Mouse (Mus musculus): ENCODE measurements around the gene Ctsll3.

Ctsll3 gene

DNA sequence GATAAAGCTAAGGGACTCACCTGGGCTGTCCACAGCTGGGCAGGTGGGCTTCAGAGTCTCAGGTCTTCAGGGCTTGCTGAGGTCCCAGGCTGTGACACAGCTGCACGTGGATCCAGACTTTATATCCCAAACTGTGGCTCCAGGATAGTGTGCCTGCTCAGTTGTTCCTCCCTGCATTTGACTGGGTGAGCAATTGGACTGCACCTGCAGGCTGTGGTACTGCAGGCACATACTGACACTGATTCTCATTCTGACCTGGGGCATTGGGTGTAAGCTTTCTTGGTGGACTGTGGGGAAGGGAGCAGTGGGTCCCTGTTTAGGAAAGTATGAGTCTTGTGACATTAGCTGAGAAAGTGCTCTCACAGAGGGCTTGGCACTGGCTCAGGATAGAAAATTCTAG is at the start of gene Ctsll3:
Gene Ctsll3, minus strand, starts transcription at position 101 of the 400 bp plus-strand sequence.
- DNase-seq, result no peak

DNA sequence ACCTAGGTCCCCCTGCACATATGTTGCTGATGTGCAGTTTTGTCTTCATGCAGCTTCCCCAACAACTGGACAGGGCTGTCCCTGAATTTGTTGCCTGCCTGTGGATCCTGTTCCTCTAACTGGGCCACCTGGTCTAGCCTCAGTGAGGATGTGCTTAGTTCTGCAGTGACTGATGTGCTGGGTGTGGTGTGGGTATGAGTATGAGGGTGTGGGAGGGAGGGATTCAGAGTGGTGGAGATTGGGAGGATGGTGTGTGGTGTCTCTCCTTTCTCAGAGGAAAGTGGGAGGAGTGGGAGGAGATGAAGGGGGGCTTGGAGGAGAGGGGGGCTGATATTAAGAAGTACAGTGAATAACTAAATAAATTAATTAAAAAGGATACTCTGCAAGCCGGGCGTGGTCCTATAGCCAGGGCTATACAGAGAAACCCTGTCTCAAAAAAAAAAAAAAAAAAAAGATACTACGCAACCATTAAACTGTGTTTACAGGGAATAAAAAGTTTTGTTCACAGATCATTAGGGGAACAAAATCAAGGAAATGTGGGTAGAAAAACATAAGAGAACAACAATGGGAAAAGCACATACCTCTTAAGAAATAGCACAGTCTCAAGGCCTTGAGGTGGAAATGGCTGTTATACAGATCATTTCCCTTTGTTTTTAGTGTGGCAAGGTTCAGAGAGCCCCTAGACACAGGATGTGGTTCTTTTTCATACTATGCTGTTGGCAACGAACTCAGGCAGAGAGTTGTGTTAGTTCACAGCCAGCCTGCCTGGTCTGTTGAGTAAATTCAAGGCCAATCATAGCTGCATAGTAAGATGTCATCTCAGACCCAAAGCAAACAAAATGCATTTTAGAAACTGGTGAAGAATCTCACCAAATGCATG is 45.8 kb upstream of the Ctsll3 start:
- no peak for DNase-seq

DNA sequence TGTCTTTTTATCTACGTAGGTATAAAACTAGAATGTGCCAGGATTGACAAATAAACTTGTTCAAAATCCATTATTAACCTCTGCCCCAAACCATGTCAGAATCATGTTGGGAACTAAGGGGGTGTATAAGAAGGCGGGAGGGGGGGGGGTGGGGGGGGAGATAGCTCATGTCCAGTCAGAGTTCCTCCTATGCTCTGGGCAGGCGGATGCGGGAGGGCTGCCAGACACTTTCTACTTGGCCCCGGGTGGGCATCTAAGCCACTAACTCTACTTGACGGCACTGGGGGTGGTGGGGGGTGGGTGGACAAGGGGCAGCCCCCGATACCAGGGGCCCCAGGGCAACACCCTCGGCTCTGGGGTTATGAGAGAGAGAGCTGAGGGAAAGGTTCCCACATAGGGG is 40.5 kb upstream of the Ctsll3 start:
- DNase-seq, result no peak

DNA sequence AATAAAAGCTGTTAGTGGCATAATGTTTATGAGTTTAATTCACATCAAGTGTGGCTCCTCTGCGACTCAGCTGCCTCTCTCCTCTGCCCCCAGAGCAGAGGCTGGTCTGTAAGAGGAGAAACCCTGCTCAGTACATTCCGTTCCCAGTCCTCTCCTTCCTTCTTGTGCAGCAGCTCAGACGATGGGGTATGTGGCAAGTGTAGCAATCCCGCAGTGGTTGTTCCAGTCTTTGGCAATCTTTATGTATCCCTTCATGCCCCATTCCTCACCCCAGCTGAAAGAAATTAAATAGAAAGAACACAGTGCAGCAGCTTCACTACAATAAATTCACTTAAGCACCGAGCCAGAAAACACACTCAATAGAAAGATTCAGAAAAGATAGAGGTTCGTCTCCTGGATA is 40.1 kb upstream of the Ctsll3 start:
- DNase-seq, result no peak

DNA sequence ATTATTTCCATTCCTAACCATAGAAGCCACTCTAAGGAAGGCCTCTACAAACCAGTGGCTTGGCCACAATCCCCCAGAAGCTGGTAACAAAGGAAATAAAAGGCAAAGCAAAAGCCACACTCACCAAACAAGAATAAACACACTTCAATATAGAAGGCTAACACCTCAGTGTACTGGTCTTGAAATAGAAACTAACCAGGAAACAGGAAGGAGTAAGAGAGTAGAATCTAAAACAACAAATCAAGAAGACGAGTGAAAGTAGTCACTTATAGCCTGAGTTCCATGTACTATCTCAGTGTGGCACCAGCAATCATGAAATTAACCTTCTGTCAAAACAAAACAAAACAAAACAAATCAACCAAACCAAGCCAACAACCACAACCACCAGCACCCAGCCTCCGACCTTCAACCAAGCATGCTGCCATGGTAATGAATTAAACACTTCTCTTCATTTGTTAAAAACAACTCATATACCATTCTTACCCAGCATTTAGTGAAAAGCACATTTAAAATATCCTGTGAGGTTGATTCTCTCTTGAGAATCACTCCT is 36.8 kb upstream of the Ctsll3 start:
- no peak for DNase-seq

DNA sequence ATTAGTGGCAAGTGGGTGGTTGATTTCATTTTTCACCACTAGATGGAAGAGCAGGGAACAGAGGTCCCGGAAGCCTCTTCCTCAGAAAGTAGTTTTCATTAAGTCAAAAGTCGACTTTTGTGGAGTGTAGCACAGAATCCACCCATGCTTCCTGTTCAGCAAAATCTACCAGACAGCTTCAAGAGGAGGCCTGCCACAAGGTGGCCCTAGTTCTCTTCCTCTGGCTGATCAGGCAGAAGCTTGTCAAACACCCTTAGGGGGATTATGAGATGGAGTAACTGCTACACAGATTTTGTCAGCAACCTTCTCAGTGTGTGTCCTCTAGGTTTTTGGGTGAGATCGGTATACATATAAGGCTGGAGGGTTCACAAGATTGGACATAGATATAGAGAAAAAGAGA is 23.4 kb upstream of the Ctsll3 start:
- DNase-seq, result peak; percentile 8

DNA sequence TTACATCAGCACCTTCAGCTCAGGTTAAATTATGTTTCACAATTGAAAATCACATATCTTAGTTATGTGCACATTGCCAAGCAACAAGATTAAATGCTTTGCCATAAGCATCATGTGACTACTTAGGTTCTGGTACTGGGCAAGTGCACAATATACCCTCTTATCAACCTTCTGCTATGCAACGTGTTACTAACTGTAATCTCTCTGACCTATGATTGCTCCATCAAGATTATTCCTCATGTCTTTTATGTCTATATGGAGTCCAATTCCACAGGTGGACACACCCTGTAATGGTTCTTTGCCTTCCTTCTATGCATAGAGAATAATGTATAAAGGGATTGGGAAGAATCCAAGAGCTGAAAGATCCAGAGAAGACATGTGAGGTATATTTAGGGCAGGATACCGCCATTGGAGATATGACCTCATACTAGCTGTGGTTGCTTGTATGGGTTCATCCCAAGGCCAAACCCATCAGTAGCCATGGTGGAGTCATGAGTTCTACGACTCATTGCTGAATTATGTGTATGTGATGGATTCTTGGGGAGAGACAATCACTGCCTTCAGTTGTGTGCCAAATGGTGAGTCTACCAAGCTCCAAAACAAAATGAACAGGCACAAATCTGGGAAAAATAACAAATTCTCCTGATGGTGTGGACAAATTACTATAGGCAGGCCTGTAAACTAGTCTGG is 18.0 kb upstream of the Ctsll3 start:
- DNase-seq, result no peak

DNA sequence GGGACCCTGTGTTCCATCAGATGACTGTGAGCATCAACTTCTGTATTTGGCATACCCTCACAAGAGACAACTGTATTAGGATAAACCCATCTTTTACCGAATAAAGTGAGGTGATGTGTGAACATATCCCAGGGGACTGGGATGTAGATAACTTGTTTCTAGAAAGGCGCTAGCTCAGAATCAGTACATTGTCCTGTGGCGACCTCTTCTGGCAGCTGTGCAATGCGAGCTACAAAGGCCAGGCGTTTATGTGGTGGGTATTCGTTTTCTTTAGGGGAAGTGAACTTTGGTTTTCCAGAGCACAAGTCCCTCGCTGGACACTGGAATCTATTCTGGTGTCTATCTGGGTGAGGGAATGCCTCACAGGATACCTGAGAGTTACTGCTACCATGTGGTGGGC is 16.8 kb upstream of the Ctsll3 start:
- DNase-seq, result peak; percentile 50

DNA sequence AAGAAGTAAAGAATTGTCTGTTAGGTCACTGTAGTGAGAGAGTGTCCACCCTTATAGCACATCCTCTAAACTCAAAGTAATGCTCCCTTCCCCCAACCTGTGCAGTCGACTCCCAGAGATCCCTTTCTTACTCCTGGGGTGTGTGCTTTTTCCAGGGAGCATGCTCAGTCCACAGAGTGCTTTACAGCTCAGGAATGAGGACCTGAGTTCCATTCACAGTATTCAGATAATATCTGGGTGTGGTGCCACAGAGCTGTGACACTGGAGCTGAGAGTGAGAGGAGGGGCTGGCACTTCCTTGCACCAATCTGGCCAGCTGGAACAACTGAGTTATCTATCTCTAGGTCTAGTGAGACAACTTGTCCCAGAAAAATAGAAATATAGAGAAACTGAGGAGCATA is 11.1 kb upstream of the Ctsll3 start:
- no peak for DNase-seq

DNA sequence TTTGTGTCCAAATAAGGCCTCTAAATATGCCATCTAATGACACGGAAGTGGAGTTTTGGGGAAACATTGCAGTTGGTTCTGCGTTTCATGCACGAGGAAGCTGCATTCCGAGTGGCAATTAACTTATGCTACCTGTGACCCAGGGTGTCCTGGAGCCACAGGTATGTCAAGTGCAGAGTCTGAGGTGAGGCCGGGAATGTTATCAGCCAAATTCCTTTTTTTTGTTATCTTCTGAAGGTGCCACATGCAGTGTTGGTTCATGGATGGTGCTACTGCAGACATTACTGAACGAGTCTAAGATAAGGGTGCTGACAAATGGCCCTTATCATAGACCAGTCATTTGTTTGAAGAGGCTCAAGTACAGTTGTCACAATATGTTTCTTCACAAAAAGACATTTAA is 10.1 kb upstream of the Ctsll3 start:
- no peak for DNase-seq

DNA sequence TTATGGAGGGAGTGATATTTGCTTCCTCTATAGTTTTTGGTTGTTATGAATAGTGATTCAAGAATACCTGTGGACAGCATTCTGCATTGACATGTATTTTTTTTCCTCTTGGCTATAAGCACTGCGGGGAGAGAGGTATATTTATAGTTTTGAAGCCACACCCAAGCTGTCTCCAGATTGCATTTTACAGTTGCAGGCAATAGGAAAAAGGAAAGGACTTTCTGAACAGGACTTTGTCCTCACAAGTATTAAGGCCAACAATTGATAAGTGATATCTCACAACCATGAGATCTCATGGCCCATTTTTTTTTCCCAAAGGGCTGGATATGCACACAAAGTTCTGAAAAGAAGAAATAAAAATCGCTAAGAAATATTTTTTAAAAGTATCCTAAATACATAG is 7.0 kb upstream of the Ctsll3 start:
- no peak for DNase-seq

DNA sequence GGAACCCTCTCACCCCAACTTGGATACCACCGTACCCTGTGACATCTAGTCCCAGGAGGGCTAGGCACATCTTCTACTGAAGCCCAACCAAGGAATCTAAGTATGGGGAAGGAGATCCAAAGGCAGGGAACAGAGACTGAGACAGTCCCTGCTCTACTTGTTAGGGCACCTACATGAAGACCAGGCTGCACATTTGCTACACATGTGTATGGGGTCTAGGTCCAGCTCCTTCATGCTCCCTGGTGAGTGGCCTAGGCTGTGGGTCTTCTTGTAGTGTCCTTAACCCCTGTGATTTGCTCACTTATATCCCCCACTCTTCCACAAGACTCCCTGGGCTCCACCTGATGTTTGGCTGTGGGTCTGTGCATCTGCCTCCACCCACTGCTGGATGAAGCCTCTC is 13.2 kb downstream of the Ctsll3 start:
- DNase-seq, result no peak

DNA sequence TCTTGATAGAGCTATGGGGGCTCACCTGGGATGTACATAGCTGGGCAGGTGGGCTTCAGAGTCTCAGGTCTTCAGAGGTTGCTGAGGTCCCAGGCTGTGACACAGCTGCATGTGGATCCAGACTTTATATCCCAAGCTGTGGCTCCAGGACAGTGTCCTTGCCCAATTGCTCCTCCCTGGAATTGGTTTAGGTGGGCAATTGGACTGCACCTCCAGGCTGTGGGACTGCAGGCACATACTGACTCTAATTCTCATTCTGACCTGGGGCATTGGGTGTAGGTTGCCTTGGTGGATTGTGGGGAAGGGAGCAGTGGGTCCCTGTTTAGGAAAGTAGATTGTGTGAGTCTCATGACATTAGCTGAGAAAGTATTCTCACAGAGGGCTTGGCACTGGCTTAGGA is 16.4 kb downstream of the Ctsll3 start, which contains the start of gene BC051665:
Gene BC051665, minus strand, starts transcription at position 101 of the 400 bp plus-strand sequence.
- no peak for DNase-seq

DNA sequence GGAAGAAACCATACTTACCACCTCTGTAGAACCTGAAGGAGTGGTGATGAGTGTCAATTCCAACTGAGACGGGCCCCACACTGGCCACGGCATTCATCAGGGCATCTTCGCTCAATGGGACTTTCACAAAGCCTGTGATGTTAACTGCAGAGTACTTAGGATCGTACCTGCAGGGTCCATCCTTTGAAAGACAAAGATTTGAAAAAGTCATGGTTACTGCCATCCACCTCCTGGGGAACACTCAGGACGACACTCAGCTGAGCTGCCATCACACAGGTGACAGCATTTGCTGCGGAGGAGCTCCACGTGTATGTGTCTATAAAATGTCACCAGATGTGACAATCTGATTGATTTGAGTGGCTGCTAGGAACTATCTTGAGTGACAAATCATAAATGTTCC is 19.3 kb downstream of the Ctsll3 start:
- no peak for DNase-seq

DNA sequence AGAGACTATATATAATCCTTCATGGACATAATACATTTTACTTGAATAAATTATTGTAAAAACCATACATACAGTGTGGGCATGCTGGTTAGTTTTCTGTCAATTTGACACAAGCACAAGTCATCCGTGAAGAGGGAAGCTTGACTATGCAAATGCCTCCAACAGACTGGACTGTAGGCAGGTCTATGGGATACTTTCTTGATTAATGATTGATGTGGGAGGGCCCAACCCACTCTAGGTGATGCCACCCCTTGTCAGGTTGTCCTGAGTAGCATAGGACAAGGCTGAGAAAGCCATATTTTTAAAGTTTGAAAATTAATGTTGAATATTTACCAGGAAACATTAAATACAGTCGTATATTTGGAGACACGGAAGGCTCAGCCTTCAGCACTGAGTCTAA is 22.1 kb downstream of the Ctsll3 start:
- no peak for DNase-seq

DNA sequence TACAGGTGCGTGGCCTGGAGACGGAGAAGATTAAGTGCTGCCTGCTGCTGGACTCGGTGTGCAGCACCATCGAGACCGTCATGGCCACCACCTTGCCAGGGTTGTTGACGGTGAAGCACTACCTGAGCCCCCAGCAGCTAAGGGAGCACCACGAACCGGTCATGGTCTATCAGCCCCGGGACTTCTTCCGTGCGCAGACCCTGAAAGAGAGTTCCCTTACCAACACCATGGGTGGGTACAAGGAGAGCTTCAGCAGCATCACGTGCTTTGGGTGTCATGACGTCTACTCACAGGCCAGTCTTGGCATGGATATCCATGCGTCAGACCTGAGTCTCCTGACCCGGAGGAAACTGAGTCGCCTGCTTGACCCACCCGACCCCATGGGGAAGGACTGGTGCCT is 41.5 kb downstream of the Ctsll3 start:
- no peak for DNase-seq

DNA sequence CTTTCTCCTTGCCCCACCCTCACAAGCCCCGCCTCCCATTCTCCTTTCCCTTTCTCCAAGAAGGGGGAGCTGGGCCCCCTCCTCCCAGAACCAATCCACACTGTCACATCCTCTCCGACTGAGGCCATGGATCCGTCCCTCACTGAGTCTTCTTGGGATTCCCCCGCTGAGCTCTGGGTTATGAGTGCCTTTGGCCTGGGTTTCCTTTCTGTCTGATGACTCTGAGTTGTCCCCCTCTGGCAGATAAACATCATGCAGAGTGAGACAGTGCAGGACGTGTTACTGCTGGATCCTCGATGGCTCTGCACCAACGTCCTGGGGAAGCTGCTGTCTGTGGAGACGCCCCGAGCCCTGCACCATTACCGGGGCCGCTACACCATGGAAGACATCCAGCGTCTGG is 42.3 kb downstream of the Ctsll3 start:
- no peak for DNase-seq

DNA sequence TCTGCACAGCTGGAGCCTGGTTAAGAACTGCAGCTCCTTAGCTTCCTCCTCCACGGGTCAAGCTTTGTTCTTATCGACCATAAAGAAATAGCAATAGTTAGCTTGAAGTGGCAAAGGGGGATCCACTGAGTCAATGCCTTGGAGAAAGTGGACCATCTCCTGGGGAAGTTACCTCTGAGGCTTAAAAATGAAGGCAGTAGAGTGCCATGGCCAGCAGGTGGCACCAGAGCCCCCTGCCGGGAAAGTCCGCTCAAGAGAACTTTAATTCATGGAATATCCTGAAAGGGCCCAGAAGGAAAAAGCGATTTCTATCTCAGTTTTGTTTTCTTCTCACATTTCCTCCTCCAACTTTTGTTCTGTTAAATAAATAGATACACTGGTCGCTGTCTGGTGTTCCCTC is 43.5 kb downstream of the Ctsll3 start:
- DNase-seq, result no peak

DNA sequence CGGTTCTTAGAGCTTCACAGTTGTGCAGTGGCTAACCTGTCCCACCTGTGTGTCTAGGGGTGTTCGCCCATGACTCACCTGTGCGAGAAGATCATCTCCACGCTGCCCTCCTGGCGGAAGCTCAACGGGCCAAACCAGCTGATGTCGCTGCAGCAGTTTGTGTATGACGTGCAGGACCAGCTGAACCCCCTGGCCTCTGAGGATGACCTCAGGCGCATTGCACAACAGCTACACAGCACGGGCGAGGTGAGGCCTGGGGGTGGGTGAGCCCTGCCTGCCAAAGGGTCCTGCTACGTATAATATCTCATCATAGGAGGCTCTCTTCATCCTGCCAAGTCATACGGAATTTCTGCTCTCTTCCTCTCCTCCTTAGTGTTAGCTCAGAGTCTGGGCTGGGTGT is 45.4 kb downstream of the Ctsll3 start:
- DNase-seq, result no peak

DNA sequence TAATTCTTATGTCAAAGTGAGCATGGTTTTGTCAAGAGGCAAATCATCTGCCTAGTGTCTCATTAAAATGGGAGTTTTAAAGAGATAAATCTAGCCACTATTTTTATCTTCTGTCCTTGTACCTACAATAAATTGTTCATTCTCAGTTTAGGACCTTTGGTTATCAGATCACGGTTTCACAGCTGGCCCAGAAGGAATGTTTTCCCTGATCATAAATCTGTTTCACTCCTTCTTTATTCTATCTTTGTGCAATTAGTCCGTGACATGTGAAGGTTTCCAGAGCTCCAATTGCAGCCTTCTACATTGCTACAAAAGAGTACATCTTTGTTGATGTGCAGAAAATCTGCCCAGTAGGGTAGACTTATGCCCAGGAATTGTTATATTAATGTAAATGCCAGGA is 47.4 kb downstream of the Ctsll3 start:
- no peak for DNase-seq

DNA sequence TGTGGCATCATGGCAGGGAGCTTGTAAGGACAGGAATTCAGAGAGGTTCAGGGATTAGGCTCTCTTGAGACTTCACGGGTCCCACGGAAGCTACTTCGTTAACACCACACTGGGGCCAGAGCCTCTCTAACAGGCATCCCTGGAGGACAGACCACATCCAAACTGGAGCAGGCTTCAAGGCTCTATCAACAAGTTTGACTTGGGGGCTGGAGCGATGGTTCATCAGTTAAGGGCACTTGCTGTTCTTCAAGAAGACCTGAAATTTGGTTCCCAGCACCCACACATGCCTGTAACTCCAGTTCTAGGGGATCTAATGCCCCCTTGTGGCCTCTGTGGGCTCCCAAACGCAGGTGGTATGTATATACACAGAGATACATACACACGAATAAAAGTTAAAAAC is 49.4 kb downstream of the Ctsll3 start:
- no peak for DNase-seq

DNA sequence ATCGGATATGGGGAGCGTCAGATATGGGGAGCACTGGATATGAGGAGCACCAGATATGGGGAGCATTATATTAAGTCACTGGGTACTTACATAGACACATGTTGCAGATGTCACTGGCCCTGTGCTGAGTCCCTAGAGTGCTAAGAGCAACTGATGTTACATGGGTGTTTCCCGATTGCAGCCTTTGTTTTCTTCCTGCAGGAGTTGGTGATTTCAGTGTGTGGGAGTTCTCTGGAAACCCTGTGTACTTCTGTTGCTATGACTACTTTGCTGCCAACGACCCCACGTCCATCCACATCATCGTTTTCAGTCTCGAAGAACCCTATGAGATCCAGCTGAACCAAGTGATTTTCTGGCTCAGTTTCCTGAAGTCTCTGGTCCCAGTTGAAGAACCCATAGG is 51.7 kb downstream of the Ctsll3 start:
- DNase-seq, result no peak

DNA sequence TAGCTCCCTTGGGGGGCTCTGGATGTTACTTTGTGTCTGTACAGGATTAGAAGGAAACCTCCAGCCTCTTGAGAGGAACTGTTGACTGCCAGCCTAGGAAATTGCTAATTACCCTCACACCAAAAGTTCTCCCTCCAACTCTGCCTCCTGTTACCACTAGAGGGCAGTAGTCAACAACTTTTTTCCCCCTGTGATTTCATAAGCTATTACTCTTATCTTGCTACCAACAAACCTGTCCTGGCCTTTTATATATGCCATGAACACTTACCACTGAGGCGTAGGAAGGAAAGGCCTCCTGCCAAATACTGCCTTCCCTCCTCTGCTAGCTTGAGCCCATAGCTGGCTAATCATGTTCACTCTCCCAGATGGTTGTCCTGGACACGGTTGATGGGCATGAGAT is 54.1 kb downstream of the Ctsll3 start:
- no peak for DNase-seq

Measured in liver (tissue).